Mouse (Mus musculus): Measurements from ENCODE around the gene Slc25a35.

DNA sequence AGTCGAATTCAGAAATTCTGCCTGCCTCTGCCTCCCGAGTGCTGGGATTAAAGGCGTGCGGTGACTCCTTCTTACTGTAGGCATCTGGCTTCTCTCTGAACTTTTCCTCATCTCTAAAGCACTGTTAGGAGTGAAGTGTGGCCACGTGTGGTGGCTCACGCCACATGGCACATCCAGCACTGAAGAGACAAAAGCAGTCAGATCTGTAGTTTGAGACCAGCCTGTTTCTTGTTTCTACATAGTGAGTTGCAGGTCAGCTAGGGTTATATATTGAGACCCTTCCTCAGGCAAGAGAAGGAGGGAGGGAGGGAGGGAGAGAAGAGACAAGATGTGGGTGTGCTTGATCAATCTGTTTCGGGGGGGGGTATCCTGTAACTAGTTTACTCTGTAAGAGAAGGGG is 7.2 kb downstream of the Slc25a35 start, which contains the start of gene Rangrf:
- TF ChIP-seq CTCF (IDR thresholded peaks at IDR 0.05; ENCODE audit: insufficient read depth, low read depth, low read length), result no peak
- TF ChIP-seq POLR2A (IDR thresholded peaks at IDR 0.05; ENCODE audit: insufficient read depth, low read depth, low read length), result no peak

Data from olfactory bulb, adult 2 months (tissue).